Mouse (Mus musculus) gonadal fat pad, adult 2 months (tissue): ENCODE data around the gene Trim37. TPM values are rescaled to one million over a fixed set of nuclear protein-coding genes. Genes with fewer than 3 reads are reported as not detected.
"Not testable (repeated sequence)": the region's sequence is repeated elsewhere in the genome, so short reads cannot be mapped to it uniquely, and the experiment has no call there.

Experiments used
- DNase-seq: peaks from one replicate; pipeline ENCODE4 v3.0.0-alpha.2; 2012; ENCODE audit warnings: low read depth
- polyA plus RNA-seq: library from polyadenylated mRNA; depleted of rRNA; stranded (reverse); fragments of >200 nt; gene quantifications from 2 replicates; pipeline ENCODE4 v1.2.3, GENCODE M21; 2012

Trim37 gene
- polyA plus RNA-seq, 1 experiment = 4.8 TPM

GRCm38 (mm10) chr11:87233377-87233776 lies 106.5 kb downstream of the Trim37 start:
- DNase-seq = no peak

GRCm38 (mm10) chr11:87234743-87235485 lies 108.0 kb downstream of the Trim37 start:
- DNase-seq = peak; percentile 16

GRCm38 (mm10) chr11:87235486-87235872 lies 108.6 kb downstream of the Trim37 start:
- no peak for DNase-seq

- DNase-seq = no peak
Measured at GRCm38 (mm10) chr11:87238891-87239530, 112.1 kb downstream of the Trim37 start.

GRCm38 (mm10) chr11:87240141-87240832 lies 113.4 kb downstream of the Trim37 start:
- no peak for DNase-seq

GRCm38 (mm10) chr11:87240833-87241215 lies 113.9 kb downstream of the Trim37 start:
- DNase-seq = no peak

- DNase-seq = no peak
Measured at GRCm38 (mm10) chr11:87241256-87241655, 114.4 kb downstream of the Trim37 start.

GRCm38 (mm10) chr11:87245171-87245840 lies 118.4 kb downstream of the Trim37 start:
- DNase-seq = no peak

- DNase-seq = no peak
Measured at GRCm38 (mm10) chr11:87246107-87246651, 119.3 kb downstream of the Trim37 start.

GRCm38 (mm10) chr11:87246724-87247493 lies 120.0 kb downstream of the Trim37 start:
- no peak for DNase-seq

GRCm38 (mm10) chr11:87247494-87247866 lies 120.6 kb downstream of the Trim37 start:
- DNase-seq = no peak

GRCm38 (mm10) chr11:87250132-87250531 lies 123.3 kb downstream of the Trim37 start:
- no peak for DNase-seq

GRCm38 (mm10) chr11:87253294-87253693 lies 126.4 kb downstream of the Trim37 start:
- no peak for DNase-seq

GRCm38 (mm10) chr11:87254149-87254548 lies 127.3 kb downstream of the Trim37 start:
- no peak for DNase-seq

GRCm38 (mm10) chr11:87257282-87257681 lies 130.4 kb downstream of the Trim37 start:
- no peak for DNase-seq

GRCm38 (mm10) chr11:87259792-87260191 lies 132.9 kb downstream of the Trim37 start:
- no peak for DNase-seq

GRCm38 (mm10) chr11:87261705-87262104 lies 134.8 kb downstream of the Trim37 start:
- DNase-seq = not testable (repeated sequence)

- DNase-seq = no peak
Measured at GRCm38 (mm10) chr11:87263946-87264345, 137.1 kb downstream of the Trim37 start.

- no peak for DNase-seq
Measured at GRCm38 (mm10) chr11:87266246-87266645, 139.4 kb downstream of the Trim37 start.

GRCm38 (mm10) chr11:87268803-87269202 lies 141.9 kb downstream of the Trim37 start:
- DNase-seq = no peak
